Mouse (Mus musculus) activated CD4-positive, CD25-positive, alpha-beta regulatory T cell, adult 4 months (primary cell): Measurements from ENCODE around the gene Tmem50b. TPM values are rescaled to one million over a fixed set of nuclear protein-coding genes. Genes with fewer than 3 reads are reported as not detected.

ENCODE experiments used
- ATAC-seq: one replicate; pipeline ENCODE4 v1.8.0; 2017
- polyA plus RNA-seq, 2 experiments: library from polyadenylated mRNA; unstranded; fragments of 100-300 nt; shearing (Covaris generic); gene quantifications; one replicate each; pipeline ENCODE4 v1.2.1; 2017

Tmem50b gene
- polyA plus RNA-seq, 2 experiments from 2014 or later = 34.6 to 38.3 TPM

DNA sequence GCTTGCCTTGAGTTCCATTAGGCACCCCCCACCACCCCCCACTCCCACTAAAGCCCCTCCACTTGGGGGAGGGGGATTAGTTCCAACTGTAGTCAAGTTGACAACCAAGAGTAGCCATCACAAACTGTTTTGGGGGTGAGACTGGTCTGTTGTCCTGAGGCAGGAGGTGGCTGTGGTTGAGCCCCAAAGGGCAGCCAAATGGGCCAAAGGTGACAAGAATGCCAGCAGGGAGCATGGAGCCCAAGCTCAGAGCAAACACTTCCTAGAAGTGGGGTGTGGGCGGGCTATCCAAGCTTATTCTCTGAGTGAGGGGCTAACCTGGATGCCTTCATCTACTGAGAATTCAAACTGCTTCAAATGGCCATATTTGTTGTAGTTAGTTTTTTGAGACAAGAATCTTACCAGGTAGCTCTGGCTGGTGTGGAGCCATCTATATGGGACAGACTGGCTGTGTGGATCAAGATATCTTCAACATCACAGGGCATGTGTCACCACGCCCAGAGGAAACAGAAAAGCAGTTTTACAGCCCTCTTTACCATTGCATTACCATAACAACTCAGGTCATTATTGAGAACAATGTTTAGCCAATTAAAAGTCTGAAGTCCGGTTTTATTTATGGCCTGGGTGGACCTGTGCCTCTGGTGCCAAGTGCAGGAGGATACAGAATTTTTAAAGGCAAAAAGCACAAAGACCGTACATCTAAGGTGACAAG, 32.9 kb downstream of the Tmem50b start:
- ATAC-seq = no peak

DNA sequence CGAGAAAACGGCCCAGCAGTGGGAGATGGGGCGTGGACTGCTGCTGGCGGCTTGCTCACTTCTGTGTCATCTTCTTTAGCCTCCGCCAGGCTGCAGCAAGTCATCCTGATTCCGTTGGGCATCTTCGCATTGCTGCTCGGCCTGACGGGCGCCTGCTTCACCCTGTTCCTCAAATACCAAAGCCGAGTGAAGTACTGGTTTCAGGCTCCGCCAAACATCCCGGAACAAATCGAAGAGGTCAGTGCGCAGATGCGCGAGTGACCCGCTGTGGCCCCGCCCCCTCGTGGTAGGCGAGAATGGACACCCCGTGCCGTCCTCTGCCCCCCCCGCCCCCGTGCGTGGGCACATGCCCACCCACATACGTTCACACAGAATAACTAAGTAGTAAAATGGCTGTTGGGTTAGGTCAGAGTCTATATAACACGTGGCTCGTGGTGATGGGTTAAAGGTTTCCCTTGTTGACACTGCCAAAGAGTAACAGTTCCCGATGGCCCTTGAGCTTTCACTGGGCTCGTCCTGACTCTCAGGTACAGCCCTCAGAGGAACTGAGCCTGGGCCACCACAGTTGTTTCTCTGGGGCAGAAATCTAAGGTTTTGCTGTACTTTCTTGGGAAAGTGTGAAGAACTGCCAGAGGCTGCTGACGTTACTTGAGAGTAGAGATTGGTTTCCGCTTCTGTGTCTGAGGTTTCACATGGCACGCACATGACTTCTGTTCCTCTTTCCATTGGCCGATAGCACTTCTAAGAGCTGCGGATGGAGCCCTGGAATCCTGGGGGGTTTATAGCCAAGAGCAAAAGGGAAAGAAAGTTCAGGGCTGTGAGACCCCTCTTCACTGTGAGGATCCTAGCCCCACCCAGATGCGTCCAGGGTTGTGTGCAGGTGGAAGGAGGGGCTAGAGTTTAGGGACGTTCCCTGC, 35.8 kb downstream of the Tmem50b start:
- ATAC-seq = no peak

DNA sequence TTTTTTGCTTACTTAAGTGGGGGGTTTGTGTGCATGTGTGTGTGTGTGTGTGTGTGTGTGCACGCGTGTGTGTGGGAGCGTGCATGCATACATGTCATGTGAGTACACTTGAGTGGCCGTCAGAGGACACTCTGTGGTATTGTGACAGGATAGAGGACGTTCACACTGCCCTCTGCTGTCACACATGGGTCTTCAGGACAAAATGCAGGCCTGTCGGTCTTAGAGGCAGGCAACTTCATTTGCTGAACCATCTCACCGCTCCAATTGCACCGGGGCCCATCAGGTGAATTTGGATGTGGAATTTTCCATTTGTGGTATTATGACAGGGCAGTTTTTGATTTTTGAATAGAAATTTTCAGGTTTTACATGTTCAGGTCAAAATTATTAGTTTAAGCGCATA, 36.5 kb downstream of the Tmem50b start:
- no peak for ATAC-seq

DNA sequence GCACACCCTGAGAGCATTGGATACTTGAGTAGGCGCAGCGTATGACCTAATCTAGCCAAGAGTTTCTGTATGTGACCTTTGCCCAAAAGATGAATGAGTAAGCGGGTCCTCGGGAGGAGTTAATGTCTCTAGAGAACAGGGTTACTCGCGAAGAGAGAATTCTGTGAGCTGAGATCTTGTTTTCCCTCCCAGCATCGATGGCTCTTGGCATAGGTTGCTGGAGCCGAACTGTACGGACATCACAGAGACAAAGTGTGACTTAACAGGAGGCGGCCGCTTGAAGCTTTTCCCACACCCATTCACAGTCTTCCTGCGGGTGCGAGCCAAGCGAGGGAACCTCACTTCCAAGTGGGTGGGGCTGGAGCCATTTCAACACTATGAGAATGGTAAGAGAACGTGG, 39.9 kb downstream of the Tmem50b start:
- ATAC-seq = no peak

DNA sequence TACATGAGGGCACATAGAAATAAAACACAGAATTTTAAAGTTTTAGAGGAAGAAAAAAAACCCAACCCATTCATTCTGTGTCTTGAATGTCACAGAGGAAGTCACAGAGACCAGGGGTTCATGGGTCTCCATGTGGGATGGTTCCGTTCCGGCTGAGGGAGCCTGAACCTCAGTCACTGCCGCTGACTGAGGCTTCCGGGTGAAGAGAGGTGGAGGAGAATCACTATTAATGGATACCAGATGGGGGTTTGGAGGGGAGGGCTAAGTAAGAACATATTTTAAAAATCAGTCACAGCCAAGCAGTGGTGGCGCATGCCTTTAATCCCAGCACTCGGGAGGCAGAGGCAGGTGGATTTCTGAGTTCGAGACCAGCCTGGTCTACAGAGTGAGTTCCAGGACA, 40.4 kb downstream of the Tmem50b start:
- ATAC-seq = no peak

DNA sequence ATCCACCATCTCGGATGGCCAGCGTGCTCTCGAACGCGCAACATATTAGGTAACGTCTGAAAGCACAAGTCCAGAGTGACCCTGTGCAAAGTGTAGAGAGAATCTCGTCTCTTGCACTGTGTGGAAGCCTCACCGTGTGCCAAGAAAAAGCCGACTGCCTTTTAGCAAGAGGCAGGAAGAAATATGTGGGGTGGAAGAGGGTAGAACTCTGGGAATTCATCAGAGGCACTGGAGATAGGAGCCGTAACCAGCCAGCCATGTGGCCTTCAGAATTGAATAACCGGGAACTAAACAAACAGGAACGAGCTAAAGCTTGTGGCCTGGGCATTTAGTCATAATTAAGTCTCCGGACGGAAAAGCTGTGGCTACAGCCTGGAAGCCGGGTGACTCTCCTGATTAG, 40.9 kb downstream of the Tmem50b start:
- no peak for ATAC-seq

DNA sequence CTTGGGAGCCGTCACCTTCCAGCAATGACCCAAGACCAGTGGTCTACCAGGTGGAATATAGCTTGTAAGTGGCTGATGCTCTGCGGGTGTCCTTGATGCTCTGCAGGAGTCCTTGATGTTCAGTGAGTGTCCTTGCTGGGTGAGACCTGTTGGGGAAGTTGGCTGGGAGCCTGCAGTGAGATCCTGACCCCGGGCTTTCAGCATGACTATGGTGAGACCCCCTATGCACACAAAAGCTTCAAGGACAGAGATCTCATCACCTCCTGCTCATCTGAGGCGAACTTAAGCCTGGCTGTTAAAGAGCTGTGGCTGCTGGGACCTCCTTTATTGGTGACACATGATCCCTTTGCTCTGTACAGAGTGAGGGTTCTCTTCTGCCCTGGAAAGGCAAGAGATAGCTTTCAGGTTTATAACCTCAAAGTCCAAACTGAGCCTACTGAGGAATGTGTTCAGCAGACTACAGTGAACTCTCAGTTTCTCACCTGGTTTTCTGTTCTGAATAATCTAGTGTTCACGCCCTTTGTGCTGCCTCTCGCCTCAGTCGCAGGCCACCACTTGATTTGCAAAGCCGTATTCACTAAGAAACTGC, 42.5 kb downstream of the Tmem50b start:
- ATAC-seq = no peak

DNA sequence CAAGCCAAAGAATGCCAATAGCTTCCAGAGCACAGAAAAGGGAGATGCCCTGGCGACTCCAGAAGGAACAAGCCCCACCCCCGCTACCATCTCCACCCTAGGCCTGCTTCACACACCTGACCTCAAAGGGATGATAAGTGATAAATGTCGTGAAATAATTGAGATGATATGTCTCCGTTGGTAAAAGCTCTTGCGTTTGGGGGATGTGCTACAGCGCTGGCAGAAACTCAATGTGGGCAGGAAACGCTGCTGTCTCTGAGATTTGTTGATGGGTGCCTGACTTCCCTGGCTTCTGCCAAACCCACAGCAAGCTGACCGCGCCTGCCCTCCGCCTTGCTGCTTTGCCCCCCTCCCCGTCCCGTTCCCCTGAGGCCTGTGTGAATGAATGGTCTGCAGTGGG, 44.0 kb downstream of the Tmem50b start:
- ATAC-seq = peak; percentile 72

DNA sequence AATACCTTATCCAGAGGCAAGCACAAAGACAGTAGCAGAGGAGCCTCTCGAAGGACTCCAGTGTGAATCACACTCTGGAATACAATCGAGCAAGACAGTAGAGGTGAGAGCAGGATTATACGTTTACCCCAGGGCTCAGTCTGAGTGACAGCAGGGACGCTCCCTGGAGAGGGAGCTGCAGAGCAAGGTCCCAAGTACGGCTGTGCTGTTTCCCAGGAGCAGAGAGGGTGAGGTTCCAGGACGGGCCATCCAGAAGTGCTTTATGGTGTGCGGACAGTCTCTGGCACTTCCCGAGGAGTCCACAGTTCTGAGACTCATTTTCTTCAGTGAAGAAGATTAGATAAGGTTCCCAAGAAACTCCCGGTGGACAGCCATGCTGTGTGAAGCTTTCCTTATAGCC, 45.5 kb downstream of the Tmem50b start:
- ATAC-seq = no peak

DNA sequence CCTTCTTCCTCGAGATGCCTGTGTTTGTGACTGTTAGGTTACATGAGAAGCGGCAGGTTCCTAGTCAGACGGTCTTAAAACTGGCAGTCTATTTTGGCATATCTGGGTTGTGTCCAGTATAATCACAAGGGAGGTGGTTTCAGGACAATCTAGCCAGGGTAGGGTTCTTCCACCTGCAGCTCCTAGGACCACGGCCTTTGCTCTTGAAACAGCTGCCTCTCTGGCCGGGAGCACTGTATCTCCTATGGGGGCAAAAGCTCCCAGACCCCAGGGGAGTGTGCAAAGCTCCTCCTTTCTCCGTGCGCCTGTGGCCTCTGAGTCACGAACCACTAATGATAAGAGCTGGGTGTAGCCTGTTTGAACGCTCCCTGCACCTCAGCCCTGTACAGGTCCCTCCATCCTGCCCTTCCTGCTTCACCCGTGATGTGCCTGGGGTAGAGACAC, 46.5 kb downstream of the Tmem50b start:
- no peak for ATAC-seq

DNA sequence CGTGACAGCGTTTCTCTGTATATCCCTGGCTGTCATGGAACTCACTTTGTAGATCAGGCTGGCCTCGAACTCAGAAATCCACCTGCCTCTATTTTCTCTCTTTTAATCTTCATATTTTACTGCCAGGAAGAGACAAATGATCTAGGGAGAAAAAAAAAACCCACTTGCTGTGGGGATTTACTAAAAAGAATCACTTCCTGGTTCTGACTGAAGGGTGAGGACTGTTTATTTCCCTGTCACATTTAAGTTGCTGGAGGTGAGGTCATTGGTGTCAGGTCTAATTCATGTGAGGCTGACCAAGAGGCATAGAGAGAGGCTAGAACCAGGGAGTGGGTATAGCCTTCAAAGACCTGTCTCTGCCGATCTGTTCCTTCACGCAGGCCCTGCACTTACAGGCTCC, 48.0 kb downstream of the Tmem50b start:
- no peak for ATAC-seq

DNA sequence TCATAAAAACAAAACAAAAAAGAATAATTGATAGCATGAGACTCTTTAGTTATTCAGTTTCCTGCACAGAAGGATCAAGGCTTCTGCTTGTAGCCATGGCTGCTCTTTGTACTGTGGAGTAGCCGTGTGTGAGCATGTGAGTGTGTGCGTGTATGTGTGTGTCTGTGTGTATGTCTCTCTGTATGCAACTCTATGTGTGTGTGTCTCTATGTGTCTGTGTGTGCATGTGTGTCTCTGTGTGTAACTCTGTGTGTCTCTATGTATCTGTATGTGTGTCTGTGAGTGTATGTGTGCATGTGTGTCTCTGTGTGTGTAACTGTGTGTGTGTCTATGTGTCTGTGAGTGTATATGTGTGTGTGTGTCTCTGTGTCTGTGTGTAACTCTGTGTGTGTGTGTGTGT, 48.6 kb downstream of the Tmem50b start:
- ATAC-seq = peak; percentile 14

DNA sequence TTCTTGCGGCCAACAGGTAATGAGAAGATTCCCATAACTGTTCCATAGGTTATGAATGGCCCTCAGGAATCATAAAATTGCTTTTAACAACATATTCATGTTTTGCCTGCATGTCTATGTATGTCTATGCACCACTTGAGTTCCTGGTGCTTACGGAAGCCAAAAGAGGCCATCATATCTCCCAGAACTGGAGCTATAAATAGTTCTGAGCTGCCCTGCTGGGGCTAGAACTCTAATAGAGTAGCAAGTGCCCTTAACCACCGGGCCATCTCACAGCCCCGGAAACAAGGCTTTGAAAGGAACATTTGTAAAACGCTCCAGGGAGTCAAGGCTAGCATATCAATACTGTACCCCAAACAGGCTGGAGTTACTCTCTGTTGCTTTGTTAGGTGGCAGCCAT, 49.0 kb downstream of the Tmem50b start:
- ATAC-seq = no peak

DNA sequence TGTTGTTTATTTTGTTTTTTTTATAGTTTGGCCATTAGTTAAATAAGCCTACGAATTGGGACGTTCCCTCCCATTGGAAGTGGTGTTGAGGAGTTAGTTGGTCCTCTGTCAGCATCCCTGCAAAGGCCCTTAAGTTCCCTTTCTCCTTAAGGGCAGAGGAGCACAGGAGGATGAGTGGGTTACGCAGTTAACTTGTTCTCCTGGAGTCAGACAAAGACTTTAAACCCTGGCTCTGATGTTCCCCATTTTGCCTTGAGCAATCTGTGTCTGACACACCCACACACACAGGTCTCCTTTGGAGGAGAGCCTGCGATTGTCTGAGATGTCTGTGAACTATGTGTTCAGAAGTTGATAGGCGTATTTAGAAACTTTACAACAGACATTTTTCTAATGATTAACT, 49.6 kb downstream of the Tmem50b start:
- no peak for ATAC-seq

DNA sequence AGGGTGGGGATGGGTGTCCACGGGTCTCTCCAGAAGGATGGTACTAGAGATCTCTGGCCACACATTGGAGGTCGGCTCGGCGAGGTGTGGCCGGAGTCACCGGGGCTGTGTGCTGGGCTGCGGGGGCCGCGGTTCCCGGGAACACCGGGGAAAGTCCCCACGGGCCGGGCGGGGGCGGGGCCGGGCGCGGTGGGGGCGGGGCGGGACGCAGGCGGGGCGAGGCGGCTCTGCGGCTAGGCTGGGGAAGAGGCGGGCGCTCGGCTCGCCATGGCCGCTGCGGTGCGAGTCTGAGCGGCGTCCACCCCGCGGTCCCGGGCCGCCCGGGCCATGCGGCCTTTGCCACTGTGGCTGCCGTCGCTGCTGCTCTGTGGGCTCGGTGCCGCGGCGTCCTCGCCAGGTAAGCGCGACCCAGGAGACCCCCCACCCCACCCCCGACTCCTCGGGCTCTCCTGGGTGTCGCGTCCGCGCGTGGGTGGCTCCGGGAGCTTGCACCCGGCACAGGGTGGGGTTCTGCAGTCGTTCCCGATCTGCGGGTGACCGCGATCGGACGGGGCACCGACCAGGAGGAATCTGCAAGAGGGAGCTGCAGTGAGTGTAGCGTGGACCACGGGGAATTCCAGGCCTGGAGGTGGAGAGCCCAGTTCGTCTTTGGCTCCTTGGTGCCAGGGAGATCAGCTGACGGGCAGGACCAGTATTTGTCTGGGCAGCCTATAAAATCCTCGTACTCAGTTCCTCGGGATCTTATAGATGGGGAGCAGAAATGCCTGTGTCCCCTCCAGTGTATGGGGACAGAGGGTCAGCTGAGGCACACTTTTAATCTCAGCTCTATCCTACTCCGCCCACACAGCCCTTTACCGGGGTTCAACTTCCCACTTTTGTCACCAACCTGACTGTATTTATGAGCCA, 50.5 kb downstream of the Tmem50b start, which contains the start of gene Ifngr2:
TSS of gene Ifngr2 (plus strand) at position 237 of the 906 bp plus-strand sequence.
- ATAC-seq = peak; percentile 28

DNA sequence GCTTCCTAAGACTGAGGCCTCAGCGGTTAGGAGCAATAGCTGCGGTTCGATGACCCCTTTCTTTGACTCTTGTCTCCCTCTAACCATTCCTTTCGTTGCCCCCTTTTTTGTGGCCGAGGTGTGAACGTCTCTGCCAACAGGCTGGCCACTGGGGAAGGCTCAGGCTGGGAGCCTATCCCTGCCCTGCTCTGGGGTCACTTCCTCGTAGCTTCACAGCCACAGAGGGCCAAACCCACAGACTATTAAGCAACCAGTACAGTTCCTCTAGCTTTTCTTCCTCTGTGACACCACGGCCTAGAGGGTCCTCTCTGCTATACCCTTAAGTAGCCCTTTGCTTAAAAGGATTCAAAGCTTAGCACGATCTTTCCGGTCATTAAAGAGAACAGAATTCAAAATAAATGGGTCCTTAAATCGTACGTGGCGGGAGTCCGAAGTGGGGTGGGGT, 51.2 kb downstream of the Tmem50b start:
- ATAC-seq = no peak

DNA sequence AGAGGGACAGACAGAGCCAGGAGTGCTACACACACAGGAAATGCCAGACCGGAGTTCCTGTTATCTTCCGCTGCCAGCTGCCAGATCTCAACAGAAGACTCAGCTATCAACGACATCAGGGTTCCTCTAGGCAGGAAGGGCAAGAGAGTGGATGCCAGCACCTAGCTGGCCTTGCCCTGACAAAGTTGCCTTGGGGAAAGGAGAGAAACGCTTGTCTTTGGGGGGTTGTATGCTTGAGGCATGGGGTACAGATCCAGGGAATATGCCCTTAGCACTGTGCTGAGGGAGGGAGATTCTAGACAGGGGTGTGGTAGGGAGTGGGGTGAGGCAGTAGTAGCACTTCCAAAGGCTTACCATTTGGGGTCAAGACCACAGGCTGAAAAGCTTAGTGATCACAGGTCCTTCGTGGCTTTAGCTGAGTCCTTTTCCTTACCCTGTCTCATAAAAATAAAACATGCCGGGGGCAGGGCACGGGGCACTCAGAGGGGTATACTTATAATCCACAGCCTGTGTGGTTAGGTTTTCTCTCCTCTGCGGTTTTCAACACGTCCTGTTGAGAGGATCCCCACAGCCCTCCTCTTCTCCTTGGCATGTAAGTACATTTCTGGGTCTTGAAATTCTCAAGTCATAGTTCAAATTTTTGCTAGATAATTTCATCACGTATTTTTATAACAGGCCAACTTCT, 51.9 kb downstream of the Tmem50b start:
- peak; percentile 55 for ATAC-seq

DNA sequence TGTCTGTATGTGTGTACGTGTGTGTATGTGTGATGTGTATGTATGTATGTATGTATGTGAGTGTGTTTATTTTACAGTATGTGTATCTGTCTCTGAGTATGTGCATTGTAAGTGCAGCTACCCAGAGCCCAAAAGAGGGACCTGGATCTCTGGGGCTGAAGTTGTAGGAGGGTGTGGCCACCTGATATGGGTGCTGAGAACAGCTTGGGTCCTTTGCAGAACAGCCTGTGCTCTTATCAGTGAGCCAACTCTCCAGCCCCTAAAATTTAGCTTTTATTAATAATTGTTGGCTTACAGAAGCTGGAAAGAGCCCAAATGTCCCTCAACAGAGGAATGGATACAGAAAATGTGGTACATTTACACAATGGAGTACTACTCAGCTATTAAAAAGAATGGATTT, 54.0 kb downstream of the Tmem50b start:
- no peak for ATAC-seq

DNA sequence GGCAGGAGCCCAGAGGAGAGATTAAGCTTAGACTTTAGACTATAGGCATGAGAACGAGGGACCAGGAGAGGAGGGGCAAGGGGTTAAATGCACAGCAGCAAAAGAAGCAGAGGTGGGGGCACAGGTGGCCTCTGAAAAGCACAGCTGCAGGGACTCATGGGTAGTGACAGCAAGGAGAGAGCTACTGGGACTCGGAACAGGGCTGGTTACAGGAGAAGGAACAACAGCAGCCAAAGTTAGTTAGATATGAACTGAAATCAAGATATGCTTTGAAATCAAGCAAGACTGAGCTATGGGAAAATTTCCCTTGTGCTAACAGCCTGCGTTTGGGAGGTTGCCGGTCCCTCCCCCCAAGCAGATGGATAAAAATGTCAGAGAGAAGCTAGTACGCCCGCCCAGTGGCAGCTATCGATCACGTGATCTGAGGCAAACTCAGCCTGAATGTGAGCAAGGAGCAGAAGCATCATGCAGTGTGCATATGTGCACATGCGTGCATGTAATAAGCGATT, 56.0 kb downstream of the Tmem50b start:
- peak; percentile 24 for ATAC-seq

DNA sequence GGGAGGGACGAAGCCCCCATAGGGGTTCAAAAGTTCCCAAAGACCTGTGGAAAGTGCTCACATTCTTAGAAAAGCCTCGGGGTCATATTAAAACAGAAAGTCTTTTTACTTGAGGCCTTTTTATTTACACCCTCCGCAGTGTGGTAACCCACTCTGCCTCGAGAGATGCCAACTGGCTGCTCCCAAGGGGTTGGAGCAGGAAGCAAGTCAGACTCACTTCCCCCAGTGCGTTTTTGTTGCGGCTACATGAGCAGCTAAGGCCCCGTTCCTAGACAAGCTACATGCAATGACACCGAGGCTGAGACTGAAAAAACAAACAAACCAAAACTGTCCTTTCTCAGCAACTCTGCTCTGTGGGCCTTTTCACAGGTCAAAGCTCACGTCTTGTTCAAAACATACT, 59.1 kb downstream of the Tmem50b start:
- no peak for ATAC-seq

DNA sequence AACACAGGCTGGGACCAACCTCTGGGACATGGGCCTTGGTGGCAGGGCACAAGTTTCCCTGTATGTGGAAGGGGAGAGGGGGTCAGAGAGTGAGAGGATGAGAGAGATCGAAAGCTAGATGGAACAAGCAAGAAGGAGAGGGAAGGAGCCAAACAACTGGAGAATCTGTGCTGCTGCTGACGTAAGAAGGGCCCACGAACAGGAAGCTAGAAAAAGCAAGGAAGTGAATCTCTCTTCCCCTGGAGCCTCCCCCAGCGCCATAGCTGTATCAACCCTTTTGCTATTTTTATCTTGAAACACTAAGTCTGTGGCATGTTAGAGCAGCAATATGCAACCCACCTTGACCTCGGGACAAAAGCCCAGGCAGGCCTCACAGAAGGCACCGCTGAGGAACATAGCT, 59.5 kb downstream of the Tmem50b start:
- ATAC-seq = no peak

DNA sequence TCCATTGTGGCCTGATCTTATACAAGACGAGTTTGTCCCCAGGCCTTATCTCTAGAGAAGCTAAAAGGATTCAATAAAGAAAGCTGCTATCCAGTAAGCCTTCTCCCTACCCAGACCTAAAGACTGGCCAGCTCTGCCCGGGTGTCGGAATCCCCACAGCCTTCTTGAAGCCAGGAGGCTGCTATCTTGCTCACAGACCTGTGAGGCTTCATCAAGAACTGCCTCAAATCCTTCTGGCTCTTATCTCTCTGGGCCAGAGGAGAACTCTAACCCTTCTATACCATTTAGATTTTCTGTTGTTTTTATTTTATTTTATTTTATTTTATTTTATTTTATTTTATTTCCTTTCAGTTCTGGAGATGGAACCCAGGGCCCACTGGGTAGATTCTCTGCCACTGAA, 60.5 kb downstream of the Tmem50b start:
- no peak for ATAC-seq
